Mouse (Mus musculus): ENCODE measurements around the gene Map3k11. TPM values are rescaled to one million over a fixed set of nuclear protein-coding genes. Genes with fewer than 3 reads are reported as not detected.

Map3k11 gene
- polyA plus RNA-seq, 1 experiment from 2014 or later: 10.4 TPM

DNA sequence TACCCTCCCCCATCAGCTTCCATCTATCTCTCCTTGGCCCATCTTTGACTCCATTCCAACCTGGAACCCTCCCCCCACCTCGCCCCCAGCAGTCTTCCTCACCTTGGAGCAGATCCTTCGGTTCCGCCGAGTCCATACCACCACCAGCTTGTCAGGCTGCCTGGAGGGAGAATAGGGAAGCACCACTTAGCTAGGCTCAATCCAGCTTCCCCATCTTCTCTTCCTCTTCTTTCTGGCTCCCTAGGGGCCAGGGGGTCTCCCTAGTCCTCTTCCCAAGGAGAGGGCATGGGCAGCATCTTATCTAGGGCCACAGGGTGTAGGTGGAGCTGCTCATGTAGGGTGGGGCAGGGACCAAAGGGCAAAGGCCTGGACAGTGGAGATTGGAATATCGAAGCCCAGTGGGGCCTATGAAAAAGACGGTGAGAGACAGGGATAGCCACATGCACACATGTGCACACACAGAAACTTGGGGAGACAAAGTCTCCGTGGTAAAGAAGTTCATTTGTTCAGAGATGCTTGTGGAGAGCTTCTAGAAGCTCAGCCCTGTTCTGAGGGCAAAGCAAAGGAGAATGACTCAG lies 34.4 kb downstream of the Map3k11 start:
- Histone ChIP-seq H3K4me2 (ENCODE audit: low read depth, low read length) (peak overlapping the region; percentile 91), H3K27ac (ENCODE audit: low read depth) (peak overlapping the region; percentile 92), H3K9ac (replicated peaks) (peak overlapping the region; percentile 35), H3K4me1 (ENCODE audit: insufficient read depth) (peaks cover 14% of the 10 kb centered on the region), H3K9me3 (ENCODE audit: low read length) (no peaks in the 10 kb centered on the region), H3K27me3 (ENCODE audit: insufficient read depth, low read length) (no peaks in the 10 kb centered on the region), H3K36me3 (replicated peaks; ENCODE audit: insufficient read depth, low read length) (peaks cover 50% of the 10 kb centered on the region), H3K4me3 (ENCODE audit: low read depth, low read length) (peak overlapping the region; percentile 84)
- WGBS (ENCODE audit: insufficient replicate concordance): 66% methylated on average over 7 of the region's 7 CpGs
- peak; percentile 91 for TF ChIP-seq EP300 (IDR thresholded peaks at IDR 0.05; ENCODE audit: low read depth)
- TF ChIP-seq CTCF (IDR thresholded peaks at IDR 0.05; ENCODE audit: low read depth): no peak
- peak; percentile 59 for DNase-seq
- ATAC-seq: peak; percentile 56

DNA sequence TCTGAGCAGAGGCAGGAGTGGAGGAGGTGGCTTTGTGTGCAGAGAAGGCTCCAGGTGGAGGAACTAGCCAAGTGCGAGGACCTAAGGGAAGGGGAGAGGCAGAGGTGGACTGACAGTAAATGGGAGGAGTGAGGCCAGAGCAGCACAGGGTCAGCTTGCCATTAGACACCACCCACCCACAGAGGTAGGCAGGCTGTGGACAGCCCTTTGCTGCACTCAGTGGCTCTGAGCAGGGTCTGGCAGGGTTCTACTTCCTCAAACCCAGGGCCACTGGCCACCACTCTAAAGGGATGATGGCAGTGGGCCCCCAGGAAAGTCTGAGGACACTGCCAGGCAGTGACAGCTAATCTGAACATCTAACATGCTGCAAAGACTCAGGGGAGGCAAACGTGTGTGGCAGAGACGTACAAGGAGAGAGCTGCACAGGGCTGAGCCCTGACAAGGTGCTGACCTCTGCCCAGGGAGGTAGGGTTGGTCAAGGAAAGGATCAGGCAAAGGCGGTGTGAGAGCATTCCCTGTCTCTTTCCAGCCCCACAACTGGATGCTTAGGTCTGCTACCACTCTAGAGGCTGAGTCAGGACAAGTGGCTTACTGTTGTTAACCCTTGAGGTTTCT lies 35.5 kb downstream of the Map3k11 start:
- DNase-seq (peak; percentile 21), ATAC-seq (no peak)
- H3K27ac ChIP-seq (ENCODE audit: low read depth): peak overlapping the region; percentile 92
- peak overlapping the region; percentile 88 for H3K9ac ChIP-seq (replicated peaks)
- WGBS (ENCODE audit: insufficient replicate concordance): 40% methylated on average over 4 of the region's 4 CpGs
- H3K4me1 ChIP-seq (ENCODE audit: insufficient read depth): peaks cover 24% of the 10 kb centered on the region
- peaks cover 39% of the 10 kb centered on the region for H3K36me3 ChIP-seq (replicated peaks; ENCODE audit: insufficient read depth, low read length)
- no peaks in the 10 kb centered on the region for H3K9me3 ChIP-seq (ENCODE audit: low read length)
- H3K4me2 ChIP-seq (ENCODE audit: low read depth, low read length): peak overlapping the region; percentile 91
- TF ChIP-seq EP300 (IDR thresholded peaks at IDR 0.05; ENCODE audit: low read depth): no peak
- no peak for TF ChIP-seq CTCF (IDR thresholded peaks at IDR 0.05; ENCODE audit: low read depth)
- no peaks in the 10 kb centered on the region for H3K27me3 ChIP-seq (ENCODE audit: insufficient read depth, low read length)
- peak overlapping the region; percentile 84 for H3K4me3 ChIP-seq (ENCODE audit: low read depth, low read length)

DNA sequence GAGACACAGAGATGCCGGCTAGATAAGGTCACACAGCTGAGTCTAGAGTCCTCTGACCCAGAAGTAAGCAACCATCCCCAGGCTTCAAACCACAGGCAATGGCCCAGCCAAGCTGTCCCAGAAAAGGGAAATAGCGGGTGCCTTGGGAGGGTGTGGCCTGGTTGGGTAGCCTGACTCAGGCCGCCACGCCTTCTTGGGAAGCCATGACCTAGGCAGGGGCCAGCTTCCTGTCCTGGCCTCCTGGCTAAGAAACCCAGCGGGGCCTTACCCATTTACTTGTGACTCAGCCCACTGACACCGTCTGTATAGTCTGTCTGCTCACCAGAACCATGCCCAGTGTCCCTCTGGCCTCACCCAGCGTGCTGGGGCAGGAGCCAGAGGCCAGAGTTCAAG lies 36.0 kb downstream of the Map3k11 start:
- Histone ChIP-seq H3K27ac (ENCODE audit: low read depth) (peak overlapping the region; percentile 92), H3K4me1 (ENCODE audit: insufficient read depth) (peaks cover 24% of the 10 kb centered on the region), H3K27me3 (ENCODE audit: insufficient read depth, low read length) (no peaks in the 10 kb centered on the region), H3K36me3 (replicated peaks; ENCODE audit: insufficient read depth, low read length) (peaks cover 34% of the 10 kb centered on the region), H3K4me2 (ENCODE audit: low read depth, low read length) (peak overlapping the region; percentile 91), H3K4me3 (ENCODE audit: low read depth, low read length) (peak overlapping the region; percentile 84), H3K9ac (replicated peaks) (peak overlapping the region; percentile 88), H3K9me3 (ENCODE audit: low read length) (no peaks in the 10 kb centered on the region)
- TF ChIP-seq CTCF (IDR thresholded peaks at IDR 0.05; ENCODE audit: low read depth) (no peak), EP300 (IDR thresholded peaks at IDR 0.05; ENCODE audit: low read depth) (peak; percentile 43; the same call in 1 of the 2 replicates)
- DNase-seq: peak; percentile 89
- 22% methylated on average over 7 of the region's 7 CpGs for WGBS (ENCODE audit: insufficient replicate concordance)
- ATAC-seq: peak; percentile 51

DNA sequence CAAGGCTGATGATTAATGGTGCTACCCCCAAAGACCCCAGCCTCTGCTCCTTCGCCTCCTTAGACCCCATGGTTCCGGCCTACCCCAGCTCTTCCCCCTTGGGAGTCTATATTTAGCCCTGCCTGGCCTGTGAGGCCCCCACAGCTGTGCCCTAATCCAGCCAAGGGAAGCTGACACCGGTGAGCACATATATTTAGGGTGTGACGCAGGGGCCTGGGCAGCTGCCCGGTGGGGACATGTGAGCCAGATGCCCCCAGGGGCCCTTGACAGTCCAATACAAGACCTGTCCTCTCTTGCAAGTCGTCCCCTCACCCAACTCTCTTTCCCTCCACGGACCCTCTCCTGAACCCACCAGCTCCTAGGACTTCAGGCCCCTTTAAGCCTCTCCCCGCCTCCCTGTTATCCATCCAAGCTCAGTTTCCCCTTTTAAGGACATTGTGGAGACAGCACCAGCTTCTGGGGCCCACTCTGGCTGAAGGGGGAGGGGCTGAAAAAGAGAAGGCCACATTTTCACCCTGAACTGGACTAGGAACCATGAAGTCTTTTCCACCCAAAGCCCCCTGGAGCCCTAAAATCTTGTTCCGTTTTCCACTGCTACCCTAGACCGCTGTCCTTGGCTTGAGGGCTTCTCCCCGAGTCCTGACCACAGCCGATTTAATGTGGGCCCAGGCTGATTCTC lies 36.6 kb downstream of the Map3k11 start:
- peak overlapping the region; percentile 92 for H3K27ac ChIP-seq (ENCODE audit: low read depth)
- peak overlapping the region; percentile 84 for H3K4me3 ChIP-seq (ENCODE audit: low read depth, low read length)
- TF ChIP-seq CTCF (IDR thresholded peaks at IDR 0.05; ENCODE audit: low read depth): no peak
- no peak for TF ChIP-seq EP300 (IDR thresholded peaks at IDR 0.05; ENCODE audit: low read depth)
- DNase-seq: peak; percentile 65
- H3K4me1 ChIP-seq (ENCODE audit: insufficient read depth): peaks cover 28% of the 10 kb centered on the region
- no peaks in the 10 kb centered on the region for H3K9me3 ChIP-seq (ENCODE audit: low read length)
- ATAC-seq: no peak
- no peaks in the 10 kb centered on the region for H3K27me3 ChIP-seq (ENCODE audit: insufficient read depth, low read length)
- peak overlapping the region; percentile 88 for H3K9ac ChIP-seq (replicated peaks)
- H3K4me2 ChIP-seq (ENCODE audit: low read depth, low read length): peak overlapping the region; percentile 91
- 23% methylated on average over 12 of the region's 12 CpGs for WGBS (ENCODE audit: insufficient replicate concordance)
- H3K36me3 ChIP-seq (replicated peaks; ENCODE audit: insufficient read depth, low read length): peaks cover 28% of the 10 kb centered on the region

DNA sequence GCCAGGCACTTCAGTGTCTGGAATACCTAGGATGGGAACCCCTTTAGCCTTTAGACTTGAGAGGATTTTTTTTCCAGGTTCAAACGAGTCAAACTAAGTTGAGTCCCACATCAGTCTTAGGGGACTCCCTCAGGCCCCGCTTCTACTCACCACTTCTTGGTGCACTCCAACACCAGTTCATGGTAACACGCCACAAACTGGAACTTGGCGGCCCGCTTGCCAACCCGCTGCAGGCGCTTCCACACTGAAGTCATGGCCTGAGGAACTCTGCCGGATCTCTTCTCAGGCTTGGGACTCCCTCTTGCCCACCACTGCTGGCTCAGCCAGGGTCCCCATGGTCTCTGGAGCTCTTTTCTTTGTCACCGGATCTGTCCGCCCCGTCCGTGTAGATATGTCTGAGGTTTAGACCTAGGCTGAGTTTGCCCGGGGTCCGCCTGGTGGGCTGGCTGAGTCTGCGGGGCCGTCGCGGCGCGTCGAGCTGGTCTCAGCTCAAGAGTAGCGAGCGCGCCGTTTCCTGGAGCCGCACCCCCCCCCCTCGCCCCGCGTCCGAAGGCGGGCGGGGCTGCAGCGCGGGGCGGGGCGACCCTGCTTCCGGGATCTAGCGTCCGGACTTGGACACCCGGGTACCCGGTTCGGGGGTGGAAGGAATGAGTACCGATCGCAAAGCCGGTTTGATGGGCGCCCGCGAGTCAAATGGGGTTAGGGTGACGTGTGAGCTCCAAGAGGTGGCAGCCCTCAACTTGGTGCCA lies 37.4 kb downstream of the Map3k11 start, which contains the start of gene Ehbp1l1:
TSS of gene Ehbp1l1 (minus strand) at position 551 of the 749 bp plus-strand sequence.
- ATAC-seq: peak; percentile 40
- peak; percentile 90 for DNase-seq
- WGBS (ENCODE audit: insufficient replicate concordance): 5% methylated on average over 49 of the region's 49 CpGs
- H3K27ac ChIP-seq (ENCODE audit: low read depth): peak within 1 kb of the TSS; percentile 92
- peaks cover 20% of the 10 kb centered on the region for H3K36me3 ChIP-seq (replicated peaks; ENCODE audit: insufficient read depth, low read length)
- peak within 1 kb of the TSS; percentile 84 for H3K4me3 ChIP-seq (ENCODE audit: low read depth, low read length)
- no peaks in the 10 kb centered on the region for H3K27me3 ChIP-seq (ENCODE audit: insufficient read depth, low read length)
- peak within 1 kb of the TSS; percentile 91 for H3K4me2 ChIP-seq (ENCODE audit: low read depth, low read length)
- TF ChIP-seq CTCF (IDR thresholded peaks at IDR 0.05; ENCODE audit: low read depth): no peak
- TF ChIP-seq EP300 (IDR thresholded peaks at IDR 0.05; ENCODE audit: low read depth): no peak
- peaks cover 32% of the 10 kb centered on the region for H3K4me1 ChIP-seq (ENCODE audit: insufficient read depth)
- H3K9ac ChIP-seq (replicated peaks): peak within 1 kb of the TSS; percentile 88
- H3K9me3 ChIP-seq (ENCODE audit: low read length): no peaks in the 10 kb centered on the region
